Mouse (Mus musculus) left cerebral cortex, adult 9 months (tissue): ENCODE results near the gene Sp1.

Experiments used
- DNase-seq, 2 experiments: peaks; one replicate each; pipeline ENCODE4 v3.0.0; 2022; ENCODE audit warnings: low spot score in 2 of 2

Gene Sp1

GRCm38 (mm10) chr15:102405489-102406195 lies at the start of gene Sp1:
TSS of gene Sp1 (plus strand) at chr15:102406143.
- peak; percentile 100 for DNase-seq

GRCm38 (mm10) chr15:102356501-102357325 lies 49.2 kb upstream of the Sp1 start:
- no peak for DNase-seq

- DNase-seq: no peak
These were observed 47.8 kb upstream of the Sp1 start for GRCm38 (mm10) chr15:102358126-102358525.

- DNase-seq: no peak
These were observed 47.1 kb upstream of the Sp1 start for GRCm38 (mm10) chr15:102358834-102359233.

GRCm38 (mm10) chr15:102362648-102363047 lies 43.3 kb upstream of the Sp1 start:
- no peak for DNase-seq

GRCm38 (mm10) chr15:102364678-102365077 lies 41.3 kb upstream of the Sp1 start:
- no peak for DNase-seq

- no peak for DNase-seq
These were observed 39.7 kb upstream of the Sp1 start for GRCm38 (mm10) chr15:102366238-102366637.

GRCm38 (mm10) chr15:102366733-102367344 lies 39.1 kb upstream of the Sp1 start, which contains the start of gene Sp7:
TSS of gene Sp7 (minus strand) at chr15:102367182.
- DNase-seq: no peak

- DNase-seq: no peak
These were observed 36.0 kb upstream of the Sp1 start for GRCm38 (mm10) chr15:102369972-102370371.

- DNase-seq: no peak
These were observed 35.2 kb upstream of the Sp1 start for GRCm38 (mm10) chr15:102370727-102371126.

- no peak for DNase-seq
These were observed 29.3 kb upstream of the Sp1 start for GRCm38 (mm10) chr15:102376453-102377162.

GRCm38 (mm10) chr15:102377163-102377543 lies 28.8 kb upstream of the Sp1 start:
- peak; percentile 57 to 77 for DNase-seq

GRCm38 (mm10) chr15:102377810-102378262 lies 28.1 kb upstream of the Sp1 start:
- no peak for DNase-seq

- DNase-seq: peak in 1 of 2 experiments; percentile 82
These were observed 24.4 kb upstream of the Sp1 start for GRCm38 (mm10) chr15:102381575-102381974.

- no peak for DNase-seq
These were observed 22.3 kb upstream of the Sp1 start for GRCm38 (mm10) chr15:102383671-102384070.

GRCm38 (mm10) chr15:102386640-102387039 lies 19.3 kb upstream of the Sp1 start:
- no peak for DNase-seq

- no peak for DNase-seq
These were observed 17.0 kb upstream of the Sp1 start for GRCm38 (mm10) chr15:102388942-102389341.

GRCm38 (mm10) chr15:102392520-102392919 lies 13.4 kb upstream of the Sp1 start:
- DNase-seq: no peak

- no peak for DNase-seq
These were observed 12.3 kb upstream of the Sp1 start for GRCm38 (mm10) chr15:102393584-102394014.

GRCm38 (mm10) chr15:102395061-102395460 lies 10.9 kb upstream of the Sp1 start:
- no peak for DNase-seq

- no peak for DNase-seq
These were observed 7.3 kb upstream of the Sp1 start for GRCm38 (mm10) chr15:102398629-102399028.
